Mouse (Mus musculus): ENCODE results near the gene Arhgap9. TPM values are rescaled to one million over a fixed set of nuclear protein-coding genes. Genes with fewer than 3 reads are reported as not detected.

The Arhgap9 gene
- polyA plus RNA-seq, 1 experiment = 0.78 TPM

DNA sequence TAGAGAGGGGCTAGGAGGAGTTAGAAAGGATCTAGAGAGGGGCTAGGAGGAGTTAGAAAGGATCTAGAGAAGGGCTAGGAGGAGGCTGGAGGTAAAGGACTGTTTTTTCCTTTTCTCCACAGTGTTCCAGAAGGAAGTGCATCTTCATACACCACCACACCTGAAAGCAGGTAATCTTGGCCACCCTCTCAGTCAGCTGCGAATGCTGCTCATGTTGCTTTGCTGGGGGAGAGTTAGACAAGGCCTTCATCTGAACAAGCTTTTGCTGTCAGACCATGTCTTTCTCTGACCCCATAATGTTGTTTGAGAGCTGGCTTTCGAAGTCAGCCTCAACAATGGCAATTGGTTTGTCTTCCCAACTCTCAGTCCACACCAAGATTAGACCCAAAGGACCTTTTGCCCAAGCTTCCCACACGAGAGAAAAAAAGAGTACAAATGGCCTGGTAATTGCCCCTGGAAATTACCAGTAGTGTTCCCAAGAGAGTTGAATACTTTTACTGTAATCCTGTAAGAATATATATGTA lies 28.1 kb upstream of the Arhgap9 start:
- no peak overlapping the region for H3K4me3 ChIP-seq (ENCODE audit: insufficient read depth, poor library complexity, severe bottlenecking)
- H3K79me3 ChIP-seq (ENCODE audit: low read depth) = peaks cover 25% of the 10 kb centered on the region
- peaks cover 68% of the 10 kb centered on the region for H3K36me3 ChIP-seq (ENCODE audit: control insufficient read depth, insufficient read depth)
- no peaks in the 10 kb centered on the region for H3K27me3 ChIP-seq (ENCODE audit: control insufficient read depth, insufficient read depth, insufficient read length)
- H3ac ChIP-seq (ENCODE audit: control insufficient read depth, insufficient read length, low read depth) = no peak overlapping the region
- TF ChIP-seq FOSL1 (IDR thresholded peaks at IDR 0.05; ENCODE audit: insufficient read depth, low read length, poor library complexity, severe bottlenecking) (no peak), MYOG (IDR thresholded peaks at IDR 0.05; ENCODE audit: control insufficient read depth, extremely low read depth, insufficient read length) (no peak), MAX (IDR thresholded peaks at IDR 0.05) (no peak), MYOD1 (IDR thresholded peaks at IDR 0.05; ENCODE audit: control insufficient read depth, insufficient read length, low read depth) (no peak), USF1 (IDR thresholded peaks at IDR 0.05; ENCODE audit: low read depth) (no peak), CTCF (IDR thresholded peaks at IDR 0.05; ENCODE audit: control insufficient read depth, insufficient read depth, insufficient read length) (no peak), CEBPB (IDR thresholded peaks at IDR 0.05; ENCODE audit: low read depth) (no peak)
- H3K79me2 ChIP-seq (ENCODE audit: control insufficient read depth, insufficient read depth) = peaks cover 46% of the 10 kb centered on the region

DNA sequence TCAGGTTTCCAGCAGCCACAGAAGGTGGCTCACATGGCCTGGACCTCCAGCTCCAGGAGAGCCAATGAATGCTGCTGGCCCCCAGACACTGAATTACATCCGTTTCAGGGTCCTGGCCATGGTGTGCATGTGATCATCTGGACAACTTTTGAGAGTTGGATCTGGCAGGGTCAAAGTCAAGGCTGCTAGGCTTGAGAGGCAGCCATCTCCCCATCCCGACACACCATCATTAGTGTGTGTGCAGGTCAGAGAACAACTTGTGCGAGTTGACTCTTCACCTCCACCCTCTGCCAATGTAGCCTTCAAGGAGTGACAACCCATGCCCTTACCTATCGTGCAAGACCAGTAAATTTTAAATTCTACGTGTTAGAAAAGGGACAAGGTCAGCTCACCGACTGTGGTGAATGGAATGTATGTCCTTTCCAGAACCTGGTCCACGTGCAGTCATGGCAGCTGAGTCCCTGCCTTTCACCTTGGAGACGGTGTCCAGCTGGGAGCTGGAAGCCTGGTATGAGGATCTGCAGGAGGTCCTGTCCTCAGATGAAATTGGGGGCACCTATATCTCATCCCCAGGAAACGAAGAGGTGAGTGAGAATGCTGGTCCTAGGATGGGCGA lies 26.8 kb upstream of the Arhgap9 start:
- Histone ChIP-seq H3K4me3 (ENCODE audit: insufficient read depth, poor library complexity, severe bottlenecking) (no peak overlapping the region), H3K27me3 (ENCODE audit: control insufficient read depth, insufficient read depth, insufficient read length) (no peaks in the 10 kb centered on the region), H3ac (ENCODE audit: control insufficient read depth, insufficient read length, low read depth) (no peak overlapping the region), H3K36me3 (ENCODE audit: control insufficient read depth, insufficient read depth) (peaks cover 81% of the 10 kb centered on the region), H3K79me3 (ENCODE audit: low read depth) (peaks cover 25% of the 10 kb centered on the region), H3K79me2 (ENCODE audit: control insufficient read depth, insufficient read depth) (peaks cover 46% of the 10 kb centered on the region)
- TF ChIP-seq MYOD1 (IDR thresholded peaks at IDR 0.05; ENCODE audit: control insufficient read depth, insufficient read length, low read depth) (no peak), CTCF (IDR thresholded peaks at IDR 0.05; ENCODE audit: control insufficient read depth, insufficient read depth, insufficient read length) (no peak), FOSL1 (IDR thresholded peaks at IDR 0.05; ENCODE audit: insufficient read depth, low read length, poor library complexity, severe bottlenecking) (no peak), MYOG (IDR thresholded peaks at IDR 0.05; ENCODE audit: control insufficient read depth, extremely low read depth, insufficient read length) (no peak), USF1 (IDR thresholded peaks at IDR 0.05; ENCODE audit: low read depth) (no peak)

DNA sequence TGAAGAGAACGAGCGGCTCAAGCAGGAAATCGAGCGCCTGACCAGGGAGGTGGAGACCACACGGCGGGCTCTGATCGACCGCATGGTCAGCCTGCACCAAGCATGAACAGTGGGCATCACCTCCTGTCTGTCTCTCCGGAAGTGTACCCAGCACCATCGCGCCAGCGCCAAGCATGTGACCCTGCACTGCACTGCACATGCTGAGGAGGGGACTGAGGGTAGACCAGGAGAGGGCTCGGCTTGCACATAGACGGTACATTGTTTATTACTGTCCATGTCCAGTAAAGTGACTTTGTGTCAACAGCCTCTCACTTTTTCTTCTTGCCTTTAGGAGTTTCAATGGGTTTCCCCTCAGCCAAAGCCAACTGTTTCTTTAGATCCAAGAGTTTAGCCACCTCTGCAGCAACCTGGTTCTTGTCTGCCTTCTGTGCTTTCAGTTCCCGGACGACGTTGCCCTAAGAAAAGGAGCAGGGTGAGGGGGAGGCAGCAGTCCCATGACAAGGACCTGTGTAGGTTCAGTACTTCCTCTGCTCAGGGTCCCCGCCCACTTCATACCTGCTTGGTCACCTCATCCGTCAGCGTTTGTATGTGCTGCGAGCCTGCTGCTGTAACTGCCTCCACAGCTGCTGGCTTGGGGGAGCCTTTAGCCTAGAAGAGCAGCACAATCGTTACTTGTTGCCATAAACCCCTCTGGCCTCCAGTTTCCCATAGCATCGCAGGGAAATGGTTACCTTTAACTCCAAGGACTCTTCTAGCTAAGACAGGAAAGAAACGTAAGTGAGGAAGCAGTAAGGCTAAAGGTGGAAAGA lies 25.6 kb upstream of the Arhgap9 start:
- Histone ChIP-seq H3K27me3 (ENCODE audit: control insufficient read depth, insufficient read depth, insufficient read length) (no peaks in the 10 kb centered on the region), H3ac (ENCODE audit: control insufficient read depth, insufficient read length, low read depth) (no peak overlapping the region), H3K4me3 (ENCODE audit: insufficient read depth, poor library complexity, severe bottlenecking) (no peak overlapping the region), H3K36me3 (ENCODE audit: control insufficient read depth, insufficient read depth) (peaks cover 93% of the 10 kb centered on the region), H3K79me3 (ENCODE audit: low read depth) (peaks cover 21% of the 10 kb centered on the region), H3K79me2 (ENCODE audit: control insufficient read depth, insufficient read depth) (peaks cover 42% of the 10 kb centered on the region)
- TF ChIP-seq CTCF (IDR thresholded peaks at IDR 0.05; ENCODE audit: control insufficient read depth, insufficient read depth, insufficient read length) (no peak), MYOD1 (IDR thresholded peaks at IDR 0.05; ENCODE audit: control insufficient read depth, insufficient read length, low read depth) (no peak), MAX (IDR thresholded peaks at IDR 0.05) (no peak), CEBPB (IDR thresholded peaks at IDR 0.05; ENCODE audit: low read depth) (no peak), FOSL1 (IDR thresholded peaks at IDR 0.05; ENCODE audit: insufficient read depth, low read length, poor library complexity, severe bottlenecking) (no peak), USF1 (IDR thresholded peaks at IDR 0.05; ENCODE audit: low read depth) (no peak), MYOG (IDR thresholded peaks at IDR 0.05; ENCODE audit: control insufficient read depth, extremely low read depth, insufficient read length) (no peak)

DNA sequence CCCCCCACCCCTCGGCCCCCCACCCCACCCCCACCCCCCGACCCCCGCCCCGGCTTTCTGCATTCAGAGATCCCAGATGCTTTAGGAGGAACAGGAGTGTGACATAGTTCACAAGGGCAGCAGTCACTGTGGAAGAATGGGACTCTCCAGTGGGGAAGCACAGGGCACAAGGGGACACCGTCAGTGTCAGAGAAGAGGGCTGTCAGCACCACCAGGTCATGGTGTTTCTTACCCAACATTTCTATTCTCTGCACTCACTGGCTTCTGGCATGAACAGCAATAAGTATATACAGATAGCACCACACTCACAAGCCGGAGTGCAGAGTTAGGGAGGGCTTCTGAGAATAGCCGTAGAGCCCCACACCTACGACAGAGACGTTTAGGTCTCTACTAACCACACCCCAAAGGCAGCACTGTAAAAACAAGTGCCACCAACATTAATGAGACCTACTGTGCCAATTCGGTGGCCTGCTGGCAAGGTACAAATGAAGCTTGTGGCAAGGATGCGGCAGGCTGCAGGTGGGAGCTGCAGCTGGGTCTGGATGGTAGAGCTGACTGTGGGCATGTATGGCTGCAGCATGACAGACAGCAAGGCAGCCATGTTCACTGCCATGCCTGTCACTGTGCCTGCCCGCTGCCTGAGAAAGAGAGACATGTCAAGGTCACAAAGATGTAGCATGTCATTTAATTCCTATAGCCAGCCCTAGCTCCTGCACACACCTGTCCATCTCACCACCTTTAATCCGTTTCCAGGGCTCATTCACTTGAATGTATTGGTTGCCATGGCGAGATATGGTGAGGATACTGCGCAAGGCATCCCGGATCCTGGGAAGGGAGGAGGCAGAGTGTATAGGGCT lies 24.5 kb upstream of the Arhgap9 start:
- H3K36me3 ChIP-seq (ENCODE audit: control insufficient read depth, insufficient read depth) = peaks cover 96% of the 10 kb centered on the region
- TF ChIP-seq MAX (IDR thresholded peaks at IDR 0.05) (no peak), CTCF (IDR thresholded peaks at IDR 0.05; ENCODE audit: control insufficient read depth, insufficient read depth, insufficient read length) (no peak)

DNA sequence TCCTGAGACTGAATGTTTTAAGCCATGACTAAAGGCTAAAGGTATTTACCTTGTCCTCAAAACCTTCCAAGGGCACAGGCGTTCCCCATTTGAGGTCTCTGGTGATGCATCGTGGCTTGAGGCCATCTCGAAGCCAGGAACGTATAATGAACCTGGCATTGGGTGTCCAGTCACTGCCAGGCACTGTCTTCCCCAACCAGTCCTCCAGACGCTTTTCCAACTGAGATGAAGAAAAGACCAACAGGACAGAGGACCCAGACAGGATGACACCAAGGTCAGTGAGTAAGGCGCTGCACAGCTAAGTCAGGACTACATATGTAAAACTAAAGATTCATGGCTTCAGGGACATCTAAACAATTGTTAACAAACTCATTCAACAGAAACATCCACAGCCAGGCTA lies 21.4 kb upstream of the Arhgap9 start:
- H3K79me2 ChIP-seq (ENCODE audit: control insufficient read depth, insufficient read depth) = peaks cover under 1% of the 10 kb centered on the region
- H3K4me3 ChIP-seq (ENCODE audit: insufficient read depth, poor library complexity, severe bottlenecking) = no peak overlapping the region
- H3K27me3 ChIP-seq (ENCODE audit: control insufficient read depth, insufficient read depth, insufficient read length) = no peaks in the 10 kb centered on the region
- H3ac ChIP-seq (ENCODE audit: control insufficient read depth, insufficient read length, low read depth) = no peak overlapping the region
- H3K79me3 ChIP-seq (ENCODE audit: low read depth) = no peaks in the 10 kb centered on the region
- peaks cover 96% of the 10 kb centered on the region for H3K36me3 ChIP-seq (ENCODE audit: control insufficient read depth, insufficient read depth)
- no peak for TF ChIP-seq MYOG (IDR thresholded peaks at IDR 0.05; ENCODE audit: control insufficient read depth, extremely low read depth, insufficient read length)
- TF ChIP-seq CEBPB (IDR thresholded peaks at IDR 0.05; ENCODE audit: low read depth) = no peak
- no peak for TF ChIP-seq MAX (IDR thresholded peaks at IDR 0.05)
- TF ChIP-seq FOSL1 (IDR thresholded peaks at IDR 0.05; ENCODE audit: insufficient read depth, low read length, poor library complexity, severe bottlenecking) = no peak
- no peak for TF ChIP-seq USF1 (IDR thresholded peaks at IDR 0.05; ENCODE audit: low read depth)
- TF ChIP-seq MYOD1 (IDR thresholded peaks at IDR 0.05; ENCODE audit: control insufficient read depth, insufficient read length, low read depth) = no peak

More for the DNA sequence above, 24.5 kb upstream of the Arhgap9 start:
- no peak overlapping the region for H3K4me3 ChIP-seq (ENCODE audit: insufficient read depth, poor library complexity, severe bottlenecking)
- peaks cover 12% of the 10 kb centered on the region for H3K79me3 ChIP-seq (ENCODE audit: low read depth)
- no peaks in the 10 kb centered on the region for H3K27me3 ChIP-seq (ENCODE audit: control insufficient read depth, insufficient read depth, insufficient read length)
- H3ac ChIP-seq (ENCODE audit: control insufficient read depth, insufficient read length, low read depth) = no peak overlapping the region
- peaks cover 31% of the 10 kb centered on the region for H3K79me2 ChIP-seq (ENCODE audit: control insufficient read depth, insufficient read depth)

Measured in C2C12 (cell line).